Mouse (Mus musculus): ENCODE data around the gene Klf13. TPM values are rescaled to one million over a fixed set of nuclear protein-coding genes. Genes with fewer than 3 reads are reported as not detected.

Klf13 gene
- polyA plus RNA-seq, 1 experiment from 2014 or later: 18.8 TPM

GRCm38 (mm10) chr7:63914891-63915290 lies 23.8 kb downstream of the Klf13 start:
- no peaks in the 10 kb centered on the region for H3K27me3 ChIP-seq (ENCODE audit: control insufficient read depth, insufficient read depth, low read length)
- no peak for ATAC-seq (replicated peaks; ENCODE audit: insufficient number of reproducible peaks, low FRiP score, low TSS enrichment)
- H3K27ac ChIP-seq (ENCODE audit: low read depth, low read length): no peak overlapping the region
- peaks cover 57% of the 10 kb centered on the region for H3K4me1 ChIP-seq (ENCODE audit: control insufficient read depth, insufficient read depth, low read length)
- H3K36me3 ChIP-seq (ENCODE audit: control insufficient read depth, insufficient read depth, low read length): no peaks in the 10 kb centered on the region
- no peak overlapping the region for H3K4me2 ChIP-seq
- 94% methylated on average over 2 of the region's 2 CpGs for WGBS (ENCODE audit: insufficient replicate concordance)
- H3K9me3 ChIP-seq (replicated peaks; ENCODE audit: control insufficient read depth, low read length): no peaks in the 10 kb centered on the region
- H3K4me3 ChIP-seq (ENCODE audit: low read depth, low read length): no peak overlapping the region
- no peak overlapping the region for H3K9ac ChIP-seq (ENCODE audit: low read depth, low read length)

GRCm38 (mm10) chr7:63913724-63914692 lies 24.7 kb downstream of the Klf13 start:
- 38% methylated on average over 10 of the region's 10 CpGs for WGBS (ENCODE audit: insufficient replicate concordance)
- Histone ChIP-seq H3K4me1 (ENCODE audit: control insufficient read depth, insufficient read depth, low read length) (peaks cover 51% of the 10 kb centered on the region), H3K27ac (ENCODE audit: low read depth, low read length) (no peak overlapping the region), H3K27me3 (ENCODE audit: control insufficient read depth, insufficient read depth, low read length) (no peaks in the 10 kb centered on the region), H3K9me3 (replicated peaks; ENCODE audit: control insufficient read depth, low read length) (no peaks in the 10 kb centered on the region), H3K9ac (ENCODE audit: low read depth, low read length) (peak overlapping the region; percentile 29; the same call in 1 of the 2 replicates), H3K36me3 (ENCODE audit: control insufficient read depth, insufficient read depth, low read length) (no peaks in the 10 kb centered on the region), H3K4me2 (peak overlapping the region; percentile 20; the same call in 1 of the 2 replicates), H3K4me3 (ENCODE audit: low read depth, low read length) (no peak overlapping the region)
- no peak for ATAC-seq (replicated peaks; ENCODE audit: insufficient number of reproducible peaks, low FRiP score, low TSS enrichment)

- no peak overlapping the region for H3K4me3 ChIP-seq (ENCODE audit: low read depth, low read length)
- H3K27ac ChIP-seq (ENCODE audit: low read depth, low read length): 0 out of 2 replicates have a peak overlapping the region, but pooled peaks have one; percentile 10
- H3K27me3 ChIP-seq (ENCODE audit: control insufficient read depth, insufficient read depth, low read length): no peaks in the 10 kb centered on the region
- no peaks in the 10 kb centered on the region for H3K9me3 ChIP-seq (replicated peaks; ENCODE audit: control insufficient read depth, low read length)
- no peaks in the 10 kb centered on the region for H3K36me3 ChIP-seq (ENCODE audit: control insufficient read depth, insufficient read depth, low read length)
- peaks cover 59% of the 10 kb centered on the region for H3K4me1 ChIP-seq (ENCODE audit: control insufficient read depth, insufficient read depth, low read length)
- no peak for ATAC-seq (replicated peaks; ENCODE audit: insufficient number of reproducible peaks, low FRiP score, low TSS enrichment)
- WGBS (ENCODE audit: insufficient replicate concordance): 45% methylated on average over 12 of the region's 12 CpGs
- no peak overlapping the region for H3K4me2 ChIP-seq
- no peak overlapping the region for H3K9ac ChIP-seq (ENCODE audit: low read depth, low read length)
These were observed 25.6 kb downstream of the Klf13 start for GRCm38 (mm10) chr7:63912924-63913723.

GRCm38 (mm10) chr7:63912234-63912810 lies 26.4 kb downstream of the Klf13 start:
- H3K4me1 ChIP-seq (ENCODE audit: control insufficient read depth, insufficient read depth, low read length): peaks cover 63% of the 10 kb centered on the region
- WGBS (ENCODE audit: insufficient replicate concordance): 24% methylated on average over 7 of the region's 7 CpGs
- no peaks in the 10 kb centered on the region for H3K9me3 ChIP-seq (replicated peaks; ENCODE audit: control insufficient read depth, low read length)
- peak overlapping the region; percentile 54 for H3K27ac ChIP-seq (ENCODE audit: low read depth, low read length)
- 0 out of 2 replicates have a peak, but pooled peaks have one; percentile 25 for ATAC-seq (replicated peaks; ENCODE audit: insufficient number of reproducible peaks, low FRiP score, low TSS enrichment)
- H3K36me3 ChIP-seq (ENCODE audit: control insufficient read depth, insufficient read depth, low read length): no peaks in the 10 kb centered on the region
- H3K4me3 ChIP-seq (ENCODE audit: low read depth, low read length): no peak overlapping the region
- peak overlapping the region; percentile 17 for H3K4me2 ChIP-seq
- H3K27me3 ChIP-seq (ENCODE audit: control insufficient read depth, insufficient read depth, low read length): no peaks in the 10 kb centered on the region
- no peak overlapping the region for H3K9ac ChIP-seq (ENCODE audit: low read depth, low read length)

GRCm38 (mm10) chr7:63911383-63912233 lies 27.1 kb downstream of the Klf13 start:
- Histone ChIP-seq H3K4me1 (ENCODE audit: control insufficient read depth, insufficient read depth, low read length) (peaks cover 63% of the 10 kb centered on the region), H3K36me3 (ENCODE audit: control insufficient read depth, insufficient read depth, low read length) (no peaks in the 10 kb centered on the region), H3K4me2 (peak overlapping the region; percentile 17), H3K9ac (ENCODE audit: low read depth, low read length) (no peak overlapping the region), H3K27ac (ENCODE audit: low read depth, low read length) (peak overlapping the region; percentile 54), H3K27me3 (ENCODE audit: control insufficient read depth, insufficient read depth, low read length) (no peaks in the 10 kb centered on the region), H3K9me3 (replicated peaks; ENCODE audit: control insufficient read depth, low read length) (no peaks in the 10 kb centered on the region), H3K4me3 (ENCODE audit: low read depth, low read length) (no peak overlapping the region)
- ATAC-seq (replicated peaks; ENCODE audit: insufficient number of reproducible peaks, low FRiP score, low TSS enrichment): peak; percentile 60
- WGBS (ENCODE audit: insufficient replicate concordance): 48% methylated on average over 8 of the region's 8 CpGs

GRCm38 (mm10) chr7:63910912-63911311 lies 27.8 kb downstream of the Klf13 start:
- no peak overlapping the region for H3K4me2 ChIP-seq
- H3K4me3 ChIP-seq (ENCODE audit: low read depth, low read length): no peak overlapping the region
- H3K9me3 ChIP-seq (replicated peaks; ENCODE audit: control insufficient read depth, low read length): no peaks in the 10 kb centered on the region
- ATAC-seq (replicated peaks; ENCODE audit: insufficient number of reproducible peaks, low FRiP score, low TSS enrichment): no peak
- no peaks in the 10 kb centered on the region for H3K36me3 ChIP-seq (ENCODE audit: control insufficient read depth, insufficient read depth, low read length)
- H3K9ac ChIP-seq (ENCODE audit: low read depth, low read length): peak overlapping the region; percentile 44; the same call in 1 of the 2 replicates
- peaks cover 62% of the 10 kb centered on the region for H3K4me1 ChIP-seq (ENCODE audit: control insufficient read depth, insufficient read depth, low read length)
- no peak overlapping the region; the same call in 1 of the 2 replicates for H3K27ac ChIP-seq (ENCODE audit: low read depth, low read length)
- 36% methylated on average over 4 of the region's 4 CpGs for WGBS (ENCODE audit: insufficient replicate concordance)
- no peaks in the 10 kb centered on the region for H3K27me3 ChIP-seq (ENCODE audit: control insufficient read depth, insufficient read depth, low read length)

- 41% methylated on average over 5 of the region's 5 CpGs for WGBS (ENCODE audit: insufficient replicate concordance)
- no peaks in the 10 kb centered on the region for H3K27me3 ChIP-seq (ENCODE audit: control insufficient read depth, insufficient read depth, low read length)
- no peak overlapping the region for H3K9ac ChIP-seq (ENCODE audit: low read depth, low read length)
These were observed 28.5 kb downstream of the Klf13 start for GRCm38 (mm10) chr7:63910225-63910624.

More at GRCm38 (mm10) chr7:63910225-63910624, 28.5 kb downstream of the Klf13 start:
- no peak for ATAC-seq (replicated peaks; ENCODE audit: insufficient number of reproducible peaks, low FRiP score, low TSS enrichment)
- H3K9me3 ChIP-seq (replicated peaks; ENCODE audit: control insufficient read depth, low read length): no peaks in the 10 kb centered on the region
- no peak overlapping the region for H3K4me3 ChIP-seq (ENCODE audit: low read depth, low read length)
- H3K36me3 ChIP-seq (ENCODE audit: control insufficient read depth, insufficient read depth, low read length): no peaks in the 10 kb centered on the region
- H3K4me1 ChIP-seq (ENCODE audit: control insufficient read depth, insufficient read depth, low read length): peaks cover 66% of the 10 kb centered on the region
- no peak overlapping the region for H3K27ac ChIP-seq (ENCODE audit: low read depth, low read length)
- no peak overlapping the region for H3K4me2 ChIP-seq

Measured in heart, embryonic 11.5 days (tissue).